Mouse (Mus musculus) liver, embryonic 16.5 days (tissue): ENCODE results near the gene Tmem200a. TPM values are rescaled to one million over a fixed set of nuclear protein-coding genes. Genes with fewer than 3 reads are reported as not detected.

Experiments
- ATAC-seq: fragments of 200-750 bp; cut with Nextera tagmentation; 2 replicates; pipeline ENCODE4 v1.8.0; 2017; ENCODE audit warnings: low read depth, mild to moderate bottlenecking, moderate number of reproducible peaks, moderate library complexity
- H3K27ac ChIP-seq: fragments of 300-500 bp; sonication (generic); 2 replicates; pipeline ENCODE4 v1.5.1; 2014; ENCODE audit warnings: mild to moderate bottlenecking, low read length
- H3K27me3 ChIP-seq: fragments of 300-500 bp; sonication (generic); 2 replicates; pipeline ENCODE4 v1.6.1; 2014; ENCODE audit warnings: low read depth, low read length, mixed read lengths; ENCODE audit not compliant: control insufficient read depth, insufficient read depth
- H3K36me3 ChIP-seq: fragments of 300-500 bp; sonication (generic); 2 replicates; pipeline ENCODE4 v1.6.1; 2014; ENCODE audit warnings: mild to moderate bottlenecking; ENCODE audit not compliant: control insufficient read depth, insufficient read depth
- H3K4me1 ChIP-seq: fragments of 300-500 bp; sonication (generic); 2 replicates; pipeline ENCODE4 v1.6.1; 2014; ENCODE audit warnings: low read depth, low read length, mixed read lengths; ENCODE audit not compliant: control insufficient read depth
- H3K4me2 ChIP-seq: fragments of 300-500 bp; sonication (generic); 2 replicates; pipeline ENCODE4 v1.6.1; 2014; ENCODE audit warnings: low read depth, low read length, mixed read lengths
- H3K4me3 ChIP-seq: fragments of 300-500 bp; sonication (generic); 2 replicates; pipeline ENCODE4 v1.5.1; 2014; ENCODE audit warnings: low read depth, mild to moderate bottlenecking, low read length
- H3K9ac ChIP-seq: fragments of 300-500 bp; sonication (generic); 2 replicates; pipeline ENCODE4 v1.6.1; 2014; ENCODE audit warnings: low read depth, low read length
- H3K9me3 ChIP-seq: fragments of 300-500 bp; sonication (generic); replicated peaks from 2 replicates; pipeline ENCODE4 v1.6.1; 2016; ENCODE audit warnings: low read length; ENCODE audit not compliant: control insufficient read depth
- WGBS: fragments of 180-500 bp; shearing (Covaris S2); extraction: QIAGEN DNeasy Blood & Tissue Kit; methylation state at CpG from one replicate; pipeline ENCODE4 v1.1.7; 2014; ENCODE audit not compliant: insufficient replicate concordance; 5-methylcytosine and 5-hydroxymethylcytosine counted together
- polyA plus RNA-seq: library from polyadenylated mRNA; unstranded; fragments of >200 nt; fragmentation: Nextera tagmentation; extraction: Ambion mirVana; gene quantifications from 2 replicates; pipeline ENCODE4 v1.2.1, GENCODE M21; 2015

The Tmem200a gene
- polyA plus RNA-seq, 1 experiment from 2014 or later = 0.05 TPM

DNA sequence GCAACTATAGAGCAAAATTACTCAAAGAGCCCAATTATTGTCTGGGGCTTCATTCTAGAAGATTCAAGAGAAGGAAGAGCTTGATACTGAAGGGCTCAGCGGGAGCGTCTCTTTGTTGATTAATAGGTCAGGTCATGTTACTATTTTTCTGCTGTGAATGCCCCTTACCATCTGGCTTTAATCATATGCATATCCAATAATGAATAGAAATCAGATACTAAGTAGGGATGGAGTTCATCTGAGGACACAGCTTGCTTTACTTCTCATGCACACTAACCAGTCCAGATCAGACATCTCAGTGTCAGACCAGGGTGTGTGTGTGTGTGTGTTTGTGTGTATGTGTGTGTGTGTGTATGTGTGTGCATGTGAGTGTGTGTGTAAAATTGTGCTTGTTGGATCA, 201.1 kb downstream of the Tmem200a start:
- no peaks in the 10 kb centered on the region for H3K4me1 ChIP-seq
- H3K9ac ChIP-seq = no peak overlapping the region
- no peak for ATAC-seq
- no peaks in the 10 kb centered on the region for H3K27me3 ChIP-seq
- H3K36me3 ChIP-seq = no peaks in the 10 kb centered on the region
- H3K4me2 ChIP-seq = no peak overlapping the region
- H3K9me3 ChIP-seq = no peaks in the 10 kb centered on the region
- WGBS = 89% methylated on average over 2 of the region's 2 CpGs
- H3K4me3 ChIP-seq = no peak overlapping the region
- no peak overlapping the region for H3K27ac ChIP-seq

DNA sequence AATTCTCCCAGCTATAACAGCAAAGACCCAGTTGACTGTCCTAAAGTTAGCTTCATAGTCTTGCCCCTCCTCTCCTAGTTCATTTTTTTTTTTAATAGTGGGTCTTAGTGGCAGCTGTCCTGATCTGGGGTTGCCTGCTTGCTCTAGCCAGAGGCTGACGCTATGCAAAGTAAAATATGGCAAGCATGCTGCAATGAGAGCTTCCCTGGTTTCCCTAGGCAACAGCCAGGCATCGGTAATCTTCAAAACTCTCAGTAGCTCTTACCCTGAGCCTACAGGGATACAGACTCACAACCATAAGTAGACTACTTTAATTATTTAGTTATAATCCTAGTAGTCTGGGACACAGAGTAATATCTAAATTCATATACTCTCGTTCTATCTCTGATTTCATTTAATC, 202.0 kb downstream of the Tmem200a start:
- H3K27ac ChIP-seq = no peak overlapping the region
- no peaks in the 10 kb centered on the region for H3K9me3 ChIP-seq
- no peak overlapping the region for H3K4me3 ChIP-seq
- H3K27me3 ChIP-seq = no peaks in the 10 kb centered on the region
- H3K4me2 ChIP-seq = no peak overlapping the region
- H3K9ac ChIP-seq = no peak overlapping the region
- 56% methylated on average over 3 of the region's 3 CpGs for WGBS
- no peaks in the 10 kb centered on the region for H3K4me1 ChIP-seq
- no peak for ATAC-seq
- H3K36me3 ChIP-seq = no peaks in the 10 kb centered on the region

DNA sequence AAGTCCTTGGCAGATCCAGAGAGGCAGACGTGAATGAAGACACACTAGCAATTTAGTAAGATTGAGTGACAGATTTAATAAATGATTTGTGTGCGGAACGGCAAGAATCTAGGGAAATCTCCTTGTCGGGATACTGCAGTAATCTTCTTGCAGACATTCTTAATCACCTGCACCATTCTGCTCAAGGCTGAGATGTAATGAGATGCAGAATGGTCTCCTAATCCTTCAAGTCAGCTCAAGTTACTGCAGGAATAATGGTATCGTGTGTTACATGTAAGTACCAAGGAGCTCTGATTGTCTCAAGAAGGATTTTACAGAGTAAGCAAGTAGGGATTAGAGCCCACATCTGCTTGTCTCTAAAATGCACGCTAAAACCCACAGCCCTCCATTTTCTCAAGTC, 210.1 kb downstream of the Tmem200a start:
- H3K9me3 ChIP-seq = no peaks in the 10 kb centered on the region
- 65% methylated on average over 6 of the region's 6 CpGs for WGBS

More for the DNA sequence above, 210.1 kb downstream of the Tmem200a start:
- Histone ChIP-seq H3K4me3 (no peak overlapping the region), H3K4me2 (no peak overlapping the region), H3K36me3 (no peaks in the 10 kb centered on the region), H3K4me1 (no peaks in the 10 kb centered on the region), H3K9ac (no peak overlapping the region), H3K27ac (no peak overlapping the region), H3K27me3 (no peaks in the 10 kb centered on the region)
- no peak for ATAC-seq

Other genes starting within 250 kb of the Tmem200a start
- not detected in 2 replicates for gene Gm9767, start 797 bp downstream of the Tmem200a start, polyA plus RNA-seq
- gene Samd3, start 150.7 kb upstream of the Tmem200a start, polyA plus RNA-seq = not detected in 2 replicates